Mouse (Mus musculus): ENCODE data around the gene Sh3bgr.

DNA sequence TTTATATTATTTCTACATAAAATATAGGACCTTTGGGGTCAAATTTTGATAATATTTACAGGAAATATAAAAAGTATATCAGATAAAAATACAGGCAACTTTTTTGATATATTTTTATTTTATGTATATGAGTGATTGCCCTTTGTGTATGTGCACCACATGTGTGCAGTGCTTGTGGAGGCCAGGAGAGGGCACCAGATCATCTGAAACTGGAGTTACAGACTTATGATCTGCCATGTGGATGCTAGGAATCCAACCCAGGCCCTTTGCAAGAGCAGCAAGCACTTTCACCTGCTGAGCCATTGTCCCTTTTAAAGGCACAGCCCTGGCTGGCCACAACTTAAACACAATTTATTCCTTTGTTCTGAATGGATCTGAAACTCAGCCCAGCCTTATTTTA lies 21.1 kb upstream of the Sh3bgr start:
- TF ChIP-seq CTCF (conservative IDR thresholded peaks at IDR 0.05; ENCODE audit: low read length): peak; percentile 53
- TF ChIP-seq NANOG (IDR thresholded peaks at IDR 0.05; ENCODE audit: borderline replicate concordance, low read length): no peak
- no peak for TF ChIP-seq POU5F1 (IDR thresholded peaks at IDR 0.05; ENCODE audit: borderline replicate concordance, low read length)

Data from E14TG2a.4 (cell line).